46 mouse cellular contexts compared by ENCODE assay signal in genomic region chr3:93492176-93492575, GRCm38 (mm10). TPM values are rescaled to one million over a fixed set of nuclear protein-coding genes. Genes with fewer than 3 reads are reported as not detected.
"Had no signal": no experiment of that assay in that cellular context is flagged by ENCODE, and none has a peak within 500 bp of the region (broad histone marks: within the 10 kb centered on the region; RNA-seq: fewer than 3 reads in every experiment).

No protein-coding gene starts in this region.

- DNase-seq: left cerebral cortex, postnatal 4 days; liver; liver, embryonic 13.5 days; liver, postnatal 0 days; lung, adult 18-20 months; lung, adult 2 months; lung, embryonic 14.5 days; lung, postnatal 10 days; lung, postnatal 14 days; lung, postnatal 36 days; lung, postnatal 4 days; midbrain, embryonic 14.5 days had no signal

- H3K27me3 ChIP-seq: limb, embryonic 12.5 days; limb, embryonic 13.5 days; limb, embryonic 15.5 days; liver, embryonic 12.5 days; liver, embryonic 13.5 days; liver, embryonic 15.5 days; lung, embryonic 15.5 days; midbrain, embryonic 12.5 days; midbrain, embryonic 13.5 days; midbrain, embryonic 15.5 days; neural tube, embryonic 12.5 days; neural tube, embryonic 13.5 days had no signal

- ATAC-seq: liver, embryonic 12.5 days; liver, postnatal 0 days; lung, postnatal 0 days; midbrain, embryonic 13.5 days; midbrain, embryonic 15.5 days; midbrain, embryonic 16.5 days had no signal

RNA-seq across cellular contexts. Expression of gene Tchhl1, which starts 23.6 kb away (rescaled TPM):
- total RNA-seq: left cerebral cortex, postnatal 14 days; left cerebral cortex, postnatal 25 days; left cerebral cortex, postnatal 36 days; left cerebral cortex, postnatal 4 days; liver, adult 2 months; megakaryocyte progenitor cell, adult 5-6 weeks; megakaryocyte, adult 5-6 weeks; megakaryocyte-erythroid progenitor cell, adult 5-6 weeks; midbrain, postnatal 0 days; monocyte, adult 5-6 weeks had no signal
- polyA plus RNA-seq: limb, embryonic 10.5 days; limb, embryonic 11.5 days; limb, embryonic 12.5 days; limb, embryonic 13.5 days; limb, embryonic 14.5 days; limb, embryonic 15.5 days; liver, adult 2 months; liver, embryonic 11.5 days; liver, embryonic 12.5 days; liver, embryonic 13.5 days; liver, embryonic 14.5 days; liver, embryonic 15.5 days; liver, embryonic 16.5 days; liver, postnatal 0 days; lung, adult 2 months; lung, embryonic 14.5 days; lung, embryonic 15.5 days; lung, embryonic 16.5 days; lung, postnatal 0 days; macrophage; midbrain, embryonic 10.5 days; midbrain, embryonic 11.5 days; midbrain, embryonic 12.5 days; midbrain, embryonic 13.5 days; midbrain, embryonic 14.5 days; midbrain, embryonic 15.5 days; midbrain, embryonic 16.5 days; midbrain, postnatal 0 days; myocyte; neural tube, embryonic 11.5 days; neural tube, embryonic 12.5 days; neural tube, embryonic 13.5 days had no signal

RNA-seq across cellular contexts. Expression of gene Tchh, which starts 50.0 kb away (rescaled TPM):
- total RNA-seq: megakaryocyte-erythroid progenitor cell, adult 5-6 weeks; monocyte, adult 5-6 weeks had no signal
